Mouse (Mus musculus): ENCODE data around the gene Nyap1.

Nyap1 gene

DNA sequence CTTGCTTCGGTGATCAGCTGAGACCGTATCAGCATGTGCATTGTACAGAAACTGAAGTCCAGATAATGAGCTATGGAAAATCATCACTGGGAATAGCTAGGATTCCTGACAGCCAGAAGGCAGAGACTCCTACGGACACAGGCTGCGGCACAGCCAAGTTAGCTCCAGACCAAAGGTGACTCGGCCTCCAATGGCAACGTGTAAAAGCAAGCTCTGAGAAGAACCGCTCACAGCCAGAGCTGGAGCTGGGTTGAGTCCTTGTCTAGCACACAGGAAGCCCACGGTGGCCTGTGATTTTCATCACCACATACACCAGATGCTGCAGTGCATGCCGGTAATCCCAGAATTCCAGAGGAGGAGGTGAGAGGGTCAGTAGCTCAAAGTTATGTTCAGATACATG lies 50.9 kb downstream of the Nyap1 start:
- DNase-seq: no peak

DNA sequence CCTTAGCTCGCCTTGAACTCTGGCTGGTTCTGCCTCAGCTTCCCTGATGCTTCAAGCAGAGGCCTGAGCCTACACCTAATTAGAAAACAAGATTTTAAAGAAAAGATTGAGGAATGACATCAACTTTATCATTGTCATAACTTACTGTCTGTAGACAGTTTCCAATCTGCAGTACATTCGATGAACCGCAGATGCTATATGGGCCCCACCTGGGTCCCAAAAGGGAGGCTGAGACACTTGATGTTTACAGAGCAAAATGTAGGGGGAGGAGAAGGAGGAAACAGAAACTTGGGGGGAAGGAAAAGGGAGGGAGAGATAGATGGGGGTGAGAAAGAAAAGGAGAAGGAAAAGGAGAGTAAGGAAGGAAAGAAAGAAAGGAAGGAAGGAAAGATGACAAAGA lies 51.4 kb downstream of the Nyap1 start:
- no peak for DNase-seq

DNA sequence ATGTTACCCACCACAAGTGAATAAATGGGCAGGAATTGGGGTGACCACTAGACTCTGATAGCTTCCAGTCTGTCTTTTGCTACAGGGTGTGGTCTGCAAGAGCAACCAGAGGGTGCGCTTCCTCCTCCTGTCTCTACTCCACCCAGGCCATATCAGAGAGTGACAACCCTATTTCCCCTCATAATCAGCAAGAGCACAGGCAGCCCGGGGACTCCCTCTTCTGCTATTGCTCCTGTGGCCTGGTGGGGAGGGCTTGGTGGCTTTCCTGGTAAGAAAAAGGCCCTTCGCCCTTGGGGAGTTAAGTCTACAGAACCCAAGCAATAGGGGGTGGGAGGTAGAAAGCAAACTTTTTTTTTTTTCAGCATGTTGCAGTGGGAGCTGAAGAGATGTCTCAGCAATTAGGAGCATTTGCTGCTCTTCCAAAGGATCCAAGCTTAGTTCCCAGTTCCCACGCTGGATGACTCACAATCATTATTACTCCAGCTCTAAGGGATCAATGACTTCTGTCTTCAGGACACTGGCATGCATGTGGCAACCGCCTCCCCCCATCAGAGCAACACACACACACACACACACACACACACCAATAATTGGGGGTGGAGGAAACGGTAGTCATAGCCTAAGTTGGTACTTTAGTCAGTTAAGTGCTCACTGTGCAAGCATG lies 55.1 kb downstream of the Nyap1 start:
- DNase-seq: no peak

DNA sequence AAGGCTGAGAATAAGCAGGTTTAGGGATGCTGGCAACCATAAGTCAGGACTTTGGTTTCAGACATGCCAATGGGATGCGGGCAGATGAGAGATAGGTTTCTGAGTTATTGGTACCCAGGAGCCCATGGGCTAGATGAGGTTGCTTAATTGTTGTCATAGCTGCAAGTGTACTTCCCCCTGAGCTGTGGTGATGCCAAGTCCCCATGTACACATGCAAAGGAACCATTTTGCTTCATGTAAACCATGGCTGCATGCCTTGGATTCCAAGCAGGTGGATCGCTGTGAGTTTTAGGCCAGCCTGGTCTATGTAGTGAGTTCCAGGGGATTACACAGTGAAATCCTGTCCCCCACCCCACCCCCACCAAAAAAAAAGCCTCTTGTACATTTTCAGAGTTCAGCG lies 55.8 kb downstream of the Nyap1 start:
- no peak for DNase-seq

GRCm38 (mm10) chr5:137684294-137685123 lies 56.9 kb downstream of the Nyap1 start, which contains the start of gene Agfg2:
TSS of gene Agfg2 (minus strand) at chr5:137684726.
- peak; percentile 100 for DNase-seq

- DNase-seq: no peak
Observed at GRCm38 (mm10) chr5:137683388-137684293, 57.8 kb downstream of the Nyap1 start.

DNA sequence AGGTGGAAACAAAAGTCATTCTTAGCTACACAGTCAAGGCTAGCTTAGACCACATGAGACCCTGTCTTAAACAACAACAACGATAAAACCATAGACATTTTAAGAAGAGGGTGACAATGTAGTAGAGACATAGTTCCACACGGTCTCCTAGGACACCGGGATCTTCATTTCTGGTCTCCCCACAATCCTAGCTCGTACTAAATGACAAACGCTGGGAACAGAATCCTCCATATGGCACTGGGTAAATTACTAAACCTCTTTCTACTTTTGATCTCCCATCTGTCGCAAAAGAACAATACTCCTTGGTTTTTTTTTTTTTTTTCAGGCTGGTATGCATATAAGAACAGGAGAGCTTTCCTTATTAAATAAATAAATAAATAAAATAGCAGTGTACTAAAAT lies 58.9 kb downstream of the Nyap1 start:
- DNase-seq: no peak

All from cerebellum, adult 9-10 months (tissue).